ENCODE assay signal across 15 mouse cellular contexts in genomic region chr10:30342965-30343478, GRCm38 (mm10).
DNase-seq lines count a peak whose midpoint lies in the region; ATAC-seq lines count a peak whose summit lies in the region.
"Had no signal": no experiment of that assay in that cellular context is flagged by ENCODE, and none has a peak within 500 bp of the region (broad histone marks: within the 10 kb centered on the region; RNA-seq: fewer than 3 reads in every experiment).

No protein-coding gene starts in this region.

- H3K36me3 ChIP-seq in forebrain, embryonic 12.5 days (replicated peaks), result no peaks in the 10 kb centered on the region
- H3K36me3 ChIP-seq in forebrain, embryonic 10.5 days (replicated peaks), result no peaks in the 10 kb centered on the region
- H3K36me3 ChIP-seq in midbrain, embryonic 13.5 days, result no peaks in the 10 kb centered on the region
- H3K36me3 ChIP-seq: kidney, embryonic 15.5 days; midbrain, embryonic 15.5 days had no signal

- H3K9me3 ChIP-seq in forebrain, embryonic 12.5 days, result no peaks in the 10 kb centered on the region
- H3K9me3 ChIP-seq in forebrain, embryonic 10.5 days, result no peaks in the 10 kb centered on the region
- H3K9me3 ChIP-seq in midbrain, embryonic 13.5 days, result no peaks in the 10 kb centered on the region
- H3K9me3 ChIP-seq: kidney, embryonic 15.5 days; midbrain, embryonic 15.5 days had no signal

- H3K4me3 ChIP-seq in forebrain, embryonic 12.5 days (replicated peaks), result no peak overlapping the region
- no peak overlapping the region for H3K4me3 ChIP-seq in forebrain, embryonic 10.5 days
- no peak overlapping the region for H3K4me3 ChIP-seq in midbrain, embryonic 13.5 days (replicated peaks)
- H3K4me3 ChIP-seq: kidney, embryonic 15.5 days; midbrain, embryonic 15.5 days had no signal

- no peaks in the 10 kb centered on the region for H3K27me3 ChIP-seq in forebrain, embryonic 12.5 days
- H3K27me3 ChIP-seq in forebrain, embryonic 10.5 days (ENCODE audit: poor library complexity, severe bottlenecking), result no peaks in the 10 kb centered on the region
- no peaks in the 10 kb centered on the region for H3K27me3 ChIP-seq in midbrain, embryonic 13.5 days
- H3K27me3 ChIP-seq: kidney, embryonic 15.5 days; midbrain, embryonic 15.5 days had no signal

- H3K4me2 ChIP-seq in forebrain, embryonic 12.5 days, result no peak overlapping the region
- no peak overlapping the region for H3K4me2 ChIP-seq in midbrain, embryonic 13.5 days (replicated peaks)
- H3K4me2 ChIP-seq: heart, embryonic 11.5 days; kidney, embryonic 15.5 days; liver, embryonic 11.5 days; midbrain, embryonic 15.5 days had no signal

- intact Hi-C loops in left cerebral cortex, postnatal 36 days (cut with DNase I), result no loop called here

- H3K27ac ChIP-seq in forebrain, embryonic 12.5 days, result no peak overlapping the region
- no peak overlapping the region for H3K27ac ChIP-seq in forebrain, embryonic 10.5 days
- H3K27ac ChIP-seq in midbrain, embryonic 13.5 days, result no peak overlapping the region
- H3K27ac ChIP-seq: kidney, embryonic 15.5 days; midbrain, embryonic 15.5 days had no signal

- DNase-seq in forebrain, embryonic 10.5 days (ENCODE audit: extremely low spot score, low spot score), result no peak
- DNase-seq in 416B (ENCODE audit: low read depth), result peak; percentile 2
- peak; percentile 49 to 72 for DNase-seq in frontal cortex, adult 2 months (ENCODE audit: extremely low spot score in 1 of 2, low spot score in 1 of 2)
- peak; percentile 34 to 54 for DNase-seq in left cerebral cortex, postnatal 36 days (ENCODE audit: low spot score in 2 of 2)
- no peak for DNase-seq in cerebellum, postnatal 36 days
- no peak for DNase-seq in kidney, postnatal 36 days
- DNase-seq: adrenal gland, postnatal 14 days; cerebellum, postnatal 25 days; gastrocnemius, postnatal 36 days had no signal

- WGBS in forebrain, embryonic 12.5 days, result 79% methylated on average over 3 of the region's 3 CpGs
- WGBS in forebrain, embryonic 10.5 days, result 79% methylated on average over 3 of the region's 3 CpGs
- 81% methylated on average over 3 of the region's 3 CpGs for WGBS in midbrain, embryonic 13.5 days

- 0 out of 2 replicates have a peak, but pooled peaks have one; percentile 44 for ATAC-seq in forebrain, embryonic 12.5 days (ENCODE audit: low FRiP score)
- no peak for ATAC-seq in midbrain, embryonic 13.5 days
- ATAC-seq: midbrain, embryonic 15.5 days had no signal

- H3K9ac ChIP-seq in forebrain, embryonic 12.5 days, result no peak overlapping the region
- no peak overlapping the region for H3K9ac ChIP-seq in midbrain, embryonic 13.5 days (replicated peaks)
- H3K9ac ChIP-seq: kidney, embryonic 15.5 days; midbrain, embryonic 15.5 days had no signal

- no peaks in the 10 kb centered on the region for H3K4me1 ChIP-seq in forebrain, embryonic 12.5 days
- H3K4me1 ChIP-seq in forebrain, embryonic 10.5 days, result no peaks in the 10 kb centered on the region
- no peaks in the 10 kb centered on the region for H3K4me1 ChIP-seq in midbrain, embryonic 13.5 days (replicated peaks)
- H3K4me1 ChIP-seq: kidney, embryonic 15.5 days; midbrain, embryonic 15.5 days had no signal

Comparison
In these comparisons a context has a peak if more than half of its experiments do, and no peak if none do; other contexts are left out.
1. DNase-seq: peak in 416B (single experiment), frontal cortex, adult 2 months (2 of 2) and left cerebral cortex, postnatal 36 days (2 of 2); none in forebrain, embryonic 10.5 days (single experiment), cerebellum, postnatal 36 days (0 of 2) and kidney, postnatal 36 days (0 of 2).